Mouse (Mus musculus) limb, embryonic 10.5 days (tissue): Measurements from ENCODE around the gene Cacnb3. TPM values are rescaled to one million over a fixed set of nuclear protein-coding genes. Genes with fewer than 3 reads are reported as not detected.

Experiments
- DNase-seq: peaks from one replicate; pipeline ENCODE4 v3.0.0-alpha.2; 2017; ENCODE audit warnings: low spot score
- H3K27ac ChIP-seq: fragments of 300-500 bp; sonication (generic); 2 replicates; pipeline ENCODE4 v1.5.1; 2016; ENCODE audit warnings: mild to moderate bottlenecking
- H3K27me3 ChIP-seq: fragments of 300-500 bp; sonication (generic); 2 replicates; pipeline ENCODE4 v1.6.1; 2016; ENCODE audit warnings: low read depth, mild to moderate bottlenecking; ENCODE audit not compliant: poor library complexity, severe bottlenecking
- H3K36me3 ChIP-seq: fragments of 300-500 bp; sonication (generic); 2 replicates; pipeline ENCODE4 v1.6.1; 2016; ENCODE audit warnings: mild to moderate bottlenecking, moderate library complexity
- H3K4me1 ChIP-seq: fragments of 300-500 bp; sonication (generic); 2 replicates; pipeline ENCODE4 v1.6.1; 2016
- H3K4me3 ChIP-seq: fragments of 300-500 bp; sonication (generic); 2 replicates; pipeline ENCODE4 v1.5.1; 2016; ENCODE audit warnings: mild to moderate bottlenecking, moderate library complexity
- H3K9me3 ChIP-seq: fragments of 300-500 bp; sonication (generic); replicated peaks from 2 replicates; pipeline ENCODE4 v1.6.1; 2016; ENCODE audit warnings: mild to moderate bottlenecking
- WGBS: fragments of 180-500 bp; shearing (Covaris S2); methylation state at CpG from one replicate; pipeline ENCODE4 v1.1.7; 2016; 5-methylcytosine and 5-hydroxymethylcytosine counted together
- polyA plus RNA-seq: library from polyadenylated mRNA; unstranded; fragments of >200 nt; fragmentation: Nextera tagmentation; extraction: Ambion mirVana; gene quantifications from 2 replicates; pipeline ENCODE4 v1.2.1, GENCODE M21; 2016

Gene Cacnb3
- polyA plus RNA-seq, 1 experiment from 2014 or later: 24.2 TPM

- peaks cover 73% of the 10 kb centered on the region for H3K27me3 ChIP-seq
- peaks cover 33% of the 10 kb centered on the region for H3K4me1 ChIP-seq
- no peaks in the 10 kb centered on the region for H3K9me3 ChIP-seq
- DNase-seq: no peak
- 8% methylated on average over 14 of the region's 14 CpGs for WGBS
- no peak overlapping the region for H3K27ac ChIP-seq
- no peaks in the 10 kb centered on the region for H3K36me3 ChIP-seq
- peak overlapping the region; percentile 24; the same call in 1 of the 2 replicates for H3K4me3 ChIP-seq
These were observed 45.1 kb downstream of the Cacnb3 start for GRCm38 (mm10) chr15:98675634-98676250.

- no peak overlapping the region for H3K27ac ChIP-seq
- H3K36me3 ChIP-seq: no peaks in the 10 kb centered on the region
- H3K4me3 ChIP-seq: peak overlapping the region; percentile 54
- peak; percentile 50 for DNase-seq
- WGBS: 3% methylated on average over 9 of the region's 9 CpGs
- H3K4me1 ChIP-seq: peaks cover 33% of the 10 kb centered on the region
- peaks cover 76% of the 10 kb centered on the region for H3K27me3 ChIP-seq
- no peaks in the 10 kb centered on the region for H3K9me3 ChIP-seq
These were observed 45.8 kb downstream of the Cacnb3 start for GRCm38 (mm10) chr15:98676471-98676870.

GRCm38 (mm10) chr15:98676940-98677728 lies 46.5 kb downstream of the Cacnb3 start, which contains the start of gene Rnd1:
TSS of gene Rnd1 (minus strand) at chr15:98677461.
- peaks cover 33% of the 10 kb centered on the region for H3K4me1 ChIP-seq
- WGBS: under 1% methylated on average over 37 of the region's 37 CpGs
- no peak within 1 kb of the TSS for H3K27ac ChIP-seq
- no peaks in the 10 kb centered on the region for H3K9me3 ChIP-seq
- peak; percentile 73 for DNase-seq
- no peaks in the 10 kb centered on the region for H3K36me3 ChIP-seq
- H3K27me3 ChIP-seq: peaks cover 82% of the 10 kb centered on the region
- peak within 1 kb of the TSS; percentile 54 for H3K4me3 ChIP-seq

GRCm38 (mm10) chr15:98677977-98678376 lies 47.3 kb downstream of the Cacnb3 start:
- H3K4me3 ChIP-seq: no peak overlapping the region
- no peaks in the 10 kb centered on the region for H3K36me3 ChIP-seq
- H3K27ac ChIP-seq: no peak overlapping the region
- no peaks in the 10 kb centered on the region for H3K9me3 ChIP-seq
- DNase-seq: no peak
- WGBS: 70% methylated on average over 7 of the region's 7 CpGs
- peaks cover 33% of the 10 kb centered on the region for H3K4me1 ChIP-seq
- H3K27me3 ChIP-seq: peaks cover 76% of the 10 kb centered on the region

GRCm38 (mm10) chr15:98680660-98681059 lies 50.0 kb downstream of the Cacnb3 start:
- WGBS: 83% methylated on average over 8 of the region's 8 CpGs
- no peak for DNase-seq
- H3K9me3 ChIP-seq: no peaks in the 10 kb centered on the region
- H3K27ac ChIP-seq: no peak overlapping the region
- peaks cover 20% of the 10 kb centered on the region for H3K4me1 ChIP-seq
- H3K27me3 ChIP-seq: peaks cover 57% of the 10 kb centered on the region
- no peaks in the 10 kb centered on the region for H3K36me3 ChIP-seq
- H3K4me3 ChIP-seq: no peak overlapping the region

GRCm38 (mm10) chr15:98681633-98682032 lies 51.0 kb downstream of the Cacnb3 start:
- no peak overlapping the region for H3K27ac ChIP-seq
- H3K9me3 ChIP-seq: no peaks in the 10 kb centered on the region
- H3K4me3 ChIP-seq: no peak overlapping the region
- 85% methylated on average over 7 of the region's 7 CpGs for WGBS
- peaks cover 10% of the 10 kb centered on the region for H3K4me1 ChIP-seq
- H3K36me3 ChIP-seq: no peaks in the 10 kb centered on the region
- DNase-seq: no peak
- H3K27me3 ChIP-seq: peaks cover 47% of the 10 kb centered on the region

- Histone ChIP-seq H3K36me3 (no peaks in the 10 kb centered on the region), H3K4me1 (no peaks in the 10 kb centered on the region), H3K27ac (no peak overlapping the region), H3K4me3 (no peak overlapping the region), H3K9me3 (no peaks in the 10 kb centered on the region), H3K27me3 (peaks cover 31% of the 10 kb centered on the region)
- no peak for DNase-seq
- WGBS: 74% methylated on average over 10 of the region's 10 CpGs
These were observed 52.5 kb downstream of the Cacnb3 start for GRCm38 (mm10) chr15:98683177-98683576.

GRCm38 (mm10) chr15:98683746-98684145 lies 53.1 kb downstream of the Cacnb3 start:
- 96% methylated on average over 1 of the region's 1 CpGs for WGBS
- DNase-seq: no peak
- H3K36me3 ChIP-seq: no peaks in the 10 kb centered on the region
- H3K27me3 ChIP-seq: peaks cover 26% of the 10 kb centered on the region
- no peak overlapping the region for H3K4me3 ChIP-seq
- no peaks in the 10 kb centered on the region for H3K9me3 ChIP-seq
- no peak overlapping the region for H3K27ac ChIP-seq
- no peaks in the 10 kb centered on the region for H3K4me1 ChIP-seq

GRCm38 (mm10) chr15:98685926-98686325 lies 55.3 kb downstream of the Cacnb3 start:
- Histone ChIP-seq H3K4me1 (peaks cover 2% of the 10 kb centered on the region; the same call in 1 of the 2 replicates), H3K27me3 (peaks cover 13% of the 10 kb centered on the region; the same call in 1 of the 2 replicates), H3K27ac (no peak overlapping the region), H3K9me3 (no peaks in the 10 kb centered on the region), H3K36me3 (no peaks in the 10 kb centered on the region), H3K4me3 (no peak overlapping the region)
- no peak for DNase-seq
- 65% methylated on average over 3 of the region's 3 CpGs for WGBS

GRCm38 (mm10) chr15:98689682-98690081 lies 59.0 kb downstream of the Cacnb3 start:
- Histone ChIP-seq H3K9me3 (no peaks in the 10 kb centered on the region), H3K27me3 (no peaks in the 10 kb centered on the region), H3K4me1 (peaks cover 14% of the 10 kb centered on the region), H3K27ac (no peak overlapping the region), H3K4me3 (no peak overlapping the region), H3K36me3 (no peaks in the 10 kb centered on the region)
- no peak for DNase-seq
- WGBS: 77% methylated on average over 2 of the region's 2 CpGs

- Histone ChIP-seq H3K27ac (no peak overlapping the region), H3K36me3 (no peaks in the 10 kb centered on the region), H3K4me3 (no peak overlapping the region), H3K27me3 (no peaks in the 10 kb centered on the region), H3K9me3 (no peaks in the 10 kb centered on the region), H3K4me1 (peaks cover 16% of the 10 kb centered on the region)
- 41% methylated on average over 7 of the region's 7 CpGs for WGBS
- DNase-seq: no peak
These were observed 61.0 kb downstream of the Cacnb3 start for GRCm38 (mm10) chr15:98691486-98692147.

- no peak for DNase-seq
- H3K27ac ChIP-seq: no peak overlapping the region
- no peaks in the 10 kb centered on the region for H3K36me3 ChIP-seq
- H3K4me3 ChIP-seq: no peak overlapping the region
- no peaks in the 10 kb centered on the region for H3K27me3 ChIP-seq
- peaks cover 16% of the 10 kb centered on the region for H3K4me1 ChIP-seq
- WGBS: 60% methylated on average over 11 of the region's 11 CpGs
- H3K9me3 ChIP-seq: no peaks in the 10 kb centered on the region
These were observed 61.6 kb downstream of the Cacnb3 start for GRCm38 (mm10) chr15:98692171-98692715.
